In genomic region chr16:55843919-55844318, GRCm38 (mm10) we compare ENCODE assay signal across 19 mouse cellular contexts. TPM values are rescaled to one million over a fixed set of nuclear protein-coding genes. Genes with fewer than 3 reads are reported as not detected.
DNase-seq lines count a peak whose midpoint lies in the region; ATAC-seq and TF ChIP-seq lines count a peak whose summit lies in the region.
"Had no signal": no experiment of that assay in that cellular context is flagged by ENCODE, and none has a peak within 500 bp of the region (broad histone marks: within the 10 kb centered on the region; RNA-seq: fewer than 3 reads in every experiment).

No protein-coding gene starts in this region.

- no peak overlapping the region for H3K9ac ChIP-seq in heart, embryonic 12.5 days
- no peak overlapping the region for H3K9ac ChIP-seq in liver, adult 2 months (ENCODE audit: low read depth, low read length)
- no peak overlapping the region for H3K9ac ChIP-seq in liver, embryonic 12.5 days

- 90% methylated on average over 12 of the region's 12 CpGs for WGBS in heart, embryonic 12.5 days
- 56% methylated on average over 12 of the region's 12 CpGs for WGBS in liver, adult 2 months
- WGBS in liver, embryonic 12.5 days (ENCODE audit: insufficient replicate concordance) = 78% methylated on average over 12 of the region's 12 CpGs

- H3K4me2 ChIP-seq in heart, embryonic 12.5 days = no peak overlapping the region
- no peak overlapping the region for H3K4me2 ChIP-seq in liver, embryonic 12.5 days

- no peaks in the 10 kb centered on the region for H3K79me2 ChIP-seq in liver, adult 2 months (ENCODE audit: control insufficient read depth, insufficient read depth, low read length)

- no peaks in the 10 kb centered on the region for H3K27me3 ChIP-seq in heart, embryonic 12.5 days (replicated peaks)
- no peaks in the 10 kb centered on the region for H3K27me3 ChIP-seq in liver, adult 2 months (ENCODE audit: control insufficient read depth, insufficient read depth, low read length)
- H3K27me3 ChIP-seq in liver, embryonic 12.5 days (replicated peaks) = no peaks in the 10 kb centered on the region
- H3K27me3 ChIP-seq: CH12.LX, Patski had no signal

- H3K9me3 ChIP-seq in heart, embryonic 12.5 days (replicated peaks) = no peaks in the 10 kb centered on the region
- H3K9me3 ChIP-seq in liver, embryonic 12.5 days (replicated peaks) = no peaks in the 10 kb centered on the region
- H3K9me3 ChIP-seq: G1E had no signal

- H3K4me1 ChIP-seq in heart, embryonic 12.5 days (replicated peaks) = no peaks in the 10 kb centered on the region
- no peaks in the 10 kb centered on the region; the same call in 1 of the 2 replicates for H3K4me1 ChIP-seq in liver, adult 2 months (ENCODE audit: control insufficient read depth, insufficient read depth, low read length)
- peaks cover 3% of the 10 kb centered on the region; the same call in 1 of the 2 replicates for H3K4me1 ChIP-seq in liver, embryonic 12.5 days

- no peak for TF ChIP-seq CTCF in liver, adult 2 months (IDR thresholded peaks at IDR 0.05; ENCODE audit: low read depth, low read length)

- H3K4me3 ChIP-seq in heart, embryonic 12.5 days = no peak overlapping the region
- no peak overlapping the region for H3K4me3 ChIP-seq in liver, adult 2 months (ENCODE audit: insufficient read depth, low read depth, low read length)
- no peak overlapping the region for H3K4me3 ChIP-seq in liver, embryonic 12.5 days

- DNase-seq in heart, adult 11 months = peak; percentile 76
- DNase-seq in liver, adult 2 months (ENCODE audit: extremely low read depth, low read depth, low spot score) = peak; percentile 80
- DNase-seq: adrenal gland, adult 2 months; adrenal gland, adult 8-10 months; adrenal gland, postnatal 10 days; adrenal gland, postnatal 14 days; adrenal gland, postnatal 25 days; adrenal gland, postnatal 36 days; B cell, adult 2 months; cerebellum, adult 11 months; cerebellum, adult 11-12 months; cerebellum, adult 18-20 months had no signal

- no peak for ATAC-seq in heart, embryonic 12.5 days (ENCODE audit: insufficient number of reproducible peaks, low FRiP score)
- ATAC-seq in liver, embryonic 12.5 days = no peak
- ATAC-seq: activated CD4-positive, CD25-positive, alpha-beta regulatory T cell, adult 4 months; CD4-positive, CD25-positive, alpha-beta regulatory T cell, adult 4 months; Patski had no signal

- H3K27ac ChIP-seq in heart, embryonic 12.5 days (ENCODE audit: poor library complexity, severe bottlenecking) = no peak overlapping the region
- no peak overlapping the region for H3K27ac ChIP-seq in liver, adult 2 months (replicated peaks; ENCODE audit: insufficient read depth, low read depth, low read length)
- H3K27ac ChIP-seq in liver, embryonic 12.5 days = no peak overlapping the region

- no peak for TF ChIP-seq POLR2A in liver, adult 2 months (IDR thresholded peaks at IDR 0.05; ENCODE audit: extremely low read depth, insufficient read depth, low read length)

- H3K36me3 ChIP-seq in heart, embryonic 12.5 days = peaks cover 10% of the 10 kb centered on the region
- no peaks in the 10 kb centered on the region for H3K36me3 ChIP-seq in liver, adult 2 months (ENCODE audit: control insufficient read depth, insufficient read depth, low read length)
- peaks cover 12% of the 10 kb centered on the region for H3K36me3 ChIP-seq in liver, embryonic 12.5 days

RNA-seq across cellular contexts. Expression of gene Nfkbiz, which starts 5.2 kb away (rescaled TPM):
- polyA plus RNA-seq in heart, embryonic 12.5 days (2016; fragmentation: Nextera tagmentation; extraction: Ambion mirVana) = 3.1 and 3.3 TPM in 2 replicates
- total RNA-seq in liver, adult 2 months (2014; rRNA removed) = 3.7 and 4.2 TPM in 2 replicates
- polyA plus RNA-seq in liver, adult 2 months (2012; rRNA removed) = 4.1 and 4.5 TPM in 2 replicates
- polyA plus RNA-seq in liver, embryonic 12.5 days (2016; fragmentation: Nextera tagmentation; extraction: Ambion mirVana) = 2.4 and 2.6 TPM in 2 replicates

RNA-seq across cellular contexts. Expression of gene Nxpe3, which starts 51.2 kb away (rescaled TPM):
- 0.66 and 0.74 TPM in 2 replicates for polyA plus RNA-seq in heart, embryonic 12.5 days (2016; fragmentation: Nextera tagmentation; extraction: Ambion mirVana)
- total RNA-seq in liver, adult 2 months (2014; rRNA removed) = 0.34 and 0.37 TPM in 2 replicates
- polyA plus RNA-seq in liver, adult 2 months (2012; rRNA removed) = 0.06 and 0.12 TPM in 2 replicates
- 0.57 and 0.71 TPM in 2 replicates for polyA plus RNA-seq in liver, embryonic 12.5 days (2016; fragmentation: Nextera tagmentation; extraction: Ambion mirVana)
